Mouse (Mus musculus): Measurements from ENCODE around the gene Usp39.

Gene Usp39

GRCm38 (mm10) chr6:72345074-72345567 lies at the start of gene Usp39:
Gene Usp39 (minus strand): TSS chr6:72345184.
- peak; percentile 93 to 95 for DNase-seq (ENCODE audit: low spot score in 2 of 2)

GRCm38 (mm10) chr6:72392341-72392740 lies 47.4 kb upstream of the Usp39 start:
- DNase-seq (ENCODE audit: low spot score in 2 of 2), result no peak

GRCm38 (mm10) chr6:72390795-72391521 lies 46.0 kb upstream of the Usp39 start:
- no peak for DNase-seq (ENCODE audit: low spot score in 2 of 2)

GRCm38 (mm10) chr6:72389941-72390771 lies 45.2 kb upstream of the Usp39 start, which contains the start of gene Vamp8:
Gene Vamp8 (minus strand): TSS chr6:72390703.
- peak in 1 of 2 experiments; percentile 17 for DNase-seq (ENCODE audit: low spot score in 2 of 2)

GRCm38 (mm10) chr6:72389471-72389940 lies 44.5 kb upstream of the Usp39 start:
- no peak for DNase-seq (ENCODE audit: low spot score in 2 of 2)

GRCm38 (mm10) chr6:72388791-72389329 lies 43.9 kb upstream of the Usp39 start:
- no peak for DNase-seq (ENCODE audit: low spot score in 2 of 2)

GRCm38 (mm10) chr6:72388266-72388665 lies 43.3 kb upstream of the Usp39 start:
- DNase-seq (ENCODE audit: low spot score in 2 of 2), result no peak

GRCm38 (mm10) chr6:72387816-72388215 lies 42.8 kb upstream of the Usp39 start:
- DNase-seq (ENCODE audit: low spot score in 2 of 2), result no peak

- DNase-seq (ENCODE audit: low spot score in 2 of 2), result no peak
These were observed 41.6 kb upstream of the Usp39 start for GRCm38 (mm10) chr6:72386561-72386960.

GRCm38 (mm10) chr6:72385258-72385657 lies 40.3 kb upstream of the Usp39 start:
- no peak for DNase-seq (ENCODE audit: low spot score in 2 of 2)

GRCm38 (mm10) chr6:72383952-72384351 lies 39.0 kb upstream of the Usp39 start:
- no peak for DNase-seq (ENCODE audit: low spot score in 2 of 2)

- DNase-seq (ENCODE audit: low spot score in 2 of 2), result no peak
These were observed 38.3 kb upstream of the Usp39 start for GRCm38 (mm10) chr6:72383142-72383820.

GRCm38 (mm10) chr6:72382494-72382893 lies 37.5 kb upstream of the Usp39 start:
- no peak for DNase-seq (ENCODE audit: low spot score in 2 of 2)

GRCm38 (mm10) chr6:72380131-72380770 lies 35.3 kb upstream of the Usp39 start, which contains the start of gene Vamp5:
Gene Vamp5 (minus strand): TSS chr6:72380468.
- no peak for DNase-seq (ENCODE audit: low spot score in 2 of 2)

- no peak for DNase-seq (ENCODE audit: low spot score in 2 of 2)
These were observed 34.6 kb upstream of the Usp39 start for GRCm38 (mm10) chr6:72379377-72380130.

- no peak for DNase-seq (ENCODE audit: low spot score in 2 of 2)
These were observed 33.7 kb upstream of the Usp39 start for GRCm38 (mm10) chr6:72378510-72379234.

GRCm38 (mm10) chr6:72374820-72375563 lies 30.0 kb upstream of the Usp39 start:
- DNase-seq (ENCODE audit: low spot score in 2 of 2), result no peak

GRCm38 (mm10) chr6:72374206-72374605 lies 29.2 kb upstream of the Usp39 start:
- no peak for DNase-seq (ENCODE audit: low spot score in 2 of 2)

- DNase-seq (ENCODE audit: low spot score in 2 of 2), result no peak
These were observed 28.2 kb upstream of the Usp39 start for GRCm38 (mm10) chr6:72373184-72373583.
